Mouse (Mus musculus) brain, embryonic 18.5 days (tissue): ENCODE data around the gene Cdc42ep3.

Experiments
- DNase-seq: peaks from one replicate; pipeline ENCODE4 v3.0.0-alpha.2; 2012; ENCODE audit warnings: low read depth, low spot score

The Cdc42ep3 gene

DNA sequence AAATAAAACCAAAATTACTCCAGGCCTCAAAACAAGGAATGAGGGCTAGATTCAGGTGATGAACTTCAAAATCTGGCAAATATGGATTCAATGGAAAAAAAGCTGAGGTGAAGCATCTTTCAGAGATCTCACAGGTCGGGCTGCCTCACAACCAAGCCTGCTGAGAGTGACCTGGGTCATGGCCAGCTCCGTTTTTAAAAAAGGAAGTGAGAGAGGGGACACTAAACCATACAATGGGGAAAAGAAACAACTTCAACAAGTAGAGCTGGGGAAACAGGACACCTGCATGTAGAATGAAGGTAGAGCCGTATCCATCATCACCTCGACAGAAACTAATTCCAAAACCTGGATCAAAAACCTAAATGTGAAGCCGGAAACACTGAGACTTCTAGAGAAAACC is 63.2 kb downstream of the Cdc42ep3 start:
- DNase-seq, result no peak

DNA sequence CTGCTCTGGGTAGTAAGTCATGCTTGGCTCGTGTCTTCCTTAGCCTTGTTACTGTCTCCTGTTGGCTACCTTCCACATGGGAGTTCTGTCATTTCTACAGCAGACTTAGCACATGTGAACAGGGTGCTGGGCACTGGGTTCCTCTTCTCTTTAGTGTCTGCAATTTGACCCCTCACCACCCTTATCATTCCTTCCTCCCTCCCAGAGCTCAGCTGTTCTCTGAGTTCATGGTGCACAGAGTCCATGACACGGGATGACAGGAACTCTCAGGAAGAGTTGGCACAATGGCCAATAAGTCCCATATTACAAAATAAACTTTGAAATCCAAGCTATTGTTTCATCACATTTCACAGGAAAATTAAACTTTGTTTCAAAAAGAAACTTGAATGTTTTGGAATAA is 64.2 kb downstream of the Cdc42ep3 start:
- DNase-seq, result no peak

DNA sequence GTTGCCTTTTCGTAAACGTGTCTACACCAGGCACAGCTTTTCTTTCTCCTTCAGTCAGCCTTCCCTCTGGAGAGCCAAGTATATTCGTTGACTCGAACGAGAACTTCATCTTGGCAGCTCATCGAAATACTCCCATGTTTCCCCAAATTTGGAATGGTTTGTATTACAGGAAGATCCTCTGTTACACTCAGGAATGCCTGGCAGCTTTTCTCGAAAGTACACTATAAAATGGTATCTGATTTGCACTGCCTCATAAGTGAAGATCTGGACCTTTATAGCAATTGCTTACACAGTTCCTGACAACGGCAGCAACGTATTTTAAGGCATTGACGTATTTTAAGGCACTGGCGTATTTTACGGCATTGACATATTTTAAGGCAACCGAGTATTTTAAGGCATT is 67.6 kb downstream of the Cdc42ep3 start:
- no peak for DNase-seq

DNA sequence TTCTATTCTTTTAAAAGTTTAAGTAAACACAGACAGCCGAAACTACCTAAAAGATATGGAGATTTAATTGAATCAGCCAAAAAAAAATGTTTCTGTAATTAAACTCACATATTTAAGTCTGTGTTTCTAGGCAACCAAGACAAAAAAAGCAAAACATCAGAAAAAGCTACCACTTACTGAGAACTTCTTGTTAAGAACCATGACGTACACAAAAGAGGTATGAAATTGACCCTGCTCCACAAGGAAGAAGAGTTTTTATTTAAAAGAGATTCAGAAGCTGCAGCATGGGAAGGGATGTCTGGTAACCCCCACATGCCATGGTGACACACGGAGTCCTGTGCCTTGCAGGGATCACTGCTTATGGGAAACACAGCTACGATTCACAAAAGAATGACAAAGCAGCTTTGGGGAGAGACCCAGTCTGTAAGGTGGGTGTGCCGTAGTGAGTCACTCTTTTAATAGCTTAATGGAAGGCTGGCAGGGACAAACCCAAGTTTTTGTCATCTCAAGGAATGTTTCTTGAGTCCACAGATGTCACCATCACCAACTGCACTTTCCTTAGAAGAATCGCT is 69.8 kb downstream of the Cdc42ep3 start:
- DNase-seq, result no peak
